Mouse (Mus musculus): ENCODE data around the gene Prkd1.
"Not testable (repeated sequence)": the region's sequence is repeated elsewhere in the genome, so short reads cannot be mapped to it uniquely, and the experiment has no call there.

Gene Prkd1

DNA sequence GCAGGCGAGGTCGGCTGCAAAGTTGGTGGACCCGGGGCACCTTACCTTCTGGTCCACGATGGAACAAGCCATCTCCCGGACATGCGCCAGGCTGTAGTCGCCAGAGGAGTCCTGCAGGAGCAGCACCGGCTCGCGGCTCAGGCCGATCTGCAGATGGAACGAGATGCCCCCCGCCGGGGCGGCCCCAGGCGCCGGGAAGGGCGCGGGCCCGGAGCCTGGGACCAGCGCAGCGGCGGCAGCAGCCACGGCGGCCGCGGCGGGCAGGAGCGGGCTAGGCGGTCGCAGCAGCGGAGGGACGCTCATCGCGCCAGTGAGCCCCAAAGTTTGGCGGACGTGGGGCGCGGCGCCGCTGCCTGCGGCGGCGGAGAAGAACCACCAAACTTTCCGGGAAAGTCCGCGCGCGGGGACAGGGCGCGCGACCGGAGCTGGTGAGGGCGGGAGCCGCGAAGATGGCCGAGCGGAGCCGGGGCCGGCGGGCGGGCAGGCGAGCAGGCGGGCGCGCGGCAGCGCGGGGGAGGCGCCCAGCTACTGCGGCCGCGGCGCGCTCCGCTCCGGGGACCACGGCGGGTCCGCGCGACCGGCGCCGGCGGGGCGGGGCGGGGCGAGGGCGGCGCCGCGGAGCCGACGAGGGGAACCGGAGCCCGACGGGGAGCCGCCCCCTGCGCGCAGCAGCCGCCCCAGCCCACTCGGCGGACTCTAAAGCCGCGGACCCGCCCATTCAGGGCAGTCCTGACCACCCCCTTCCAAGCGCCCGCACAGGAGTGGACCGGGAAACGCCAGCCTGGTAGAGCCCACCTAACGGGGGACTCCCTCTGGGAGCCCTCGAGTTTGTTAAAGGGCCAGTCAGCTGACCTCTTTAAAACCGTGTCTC is at the start of gene Prkd1:
Gene Prkd1 (minus strand): TSS at position 428 of the 871 bp plus-strand sequence.
- peak; percentile 45 for DNase-seq (ENCODE audit: low read depth, low spot score)

DNA sequence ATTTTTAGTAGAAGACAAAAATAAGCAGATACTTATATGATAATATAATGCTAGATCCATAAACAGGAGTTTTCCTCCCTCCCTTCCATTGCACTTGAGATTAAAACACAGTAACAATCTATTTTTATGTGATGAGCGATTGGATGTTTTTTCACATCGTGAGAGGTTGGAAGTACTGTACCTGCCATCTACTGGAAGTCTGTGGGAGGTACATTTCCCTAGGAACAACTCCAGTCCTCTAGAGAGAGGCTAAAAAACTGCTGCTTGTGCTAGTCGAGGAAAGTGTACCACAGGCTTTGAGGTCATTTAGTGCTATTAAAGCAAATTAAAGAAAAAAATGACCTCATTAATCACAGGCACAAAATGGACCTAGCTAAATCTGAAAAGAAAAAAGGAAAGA is 48.6 kb upstream of the Prkd1 start:
- no peak for DNase-seq (ENCODE audit: low read depth, low spot score)

DNA sequence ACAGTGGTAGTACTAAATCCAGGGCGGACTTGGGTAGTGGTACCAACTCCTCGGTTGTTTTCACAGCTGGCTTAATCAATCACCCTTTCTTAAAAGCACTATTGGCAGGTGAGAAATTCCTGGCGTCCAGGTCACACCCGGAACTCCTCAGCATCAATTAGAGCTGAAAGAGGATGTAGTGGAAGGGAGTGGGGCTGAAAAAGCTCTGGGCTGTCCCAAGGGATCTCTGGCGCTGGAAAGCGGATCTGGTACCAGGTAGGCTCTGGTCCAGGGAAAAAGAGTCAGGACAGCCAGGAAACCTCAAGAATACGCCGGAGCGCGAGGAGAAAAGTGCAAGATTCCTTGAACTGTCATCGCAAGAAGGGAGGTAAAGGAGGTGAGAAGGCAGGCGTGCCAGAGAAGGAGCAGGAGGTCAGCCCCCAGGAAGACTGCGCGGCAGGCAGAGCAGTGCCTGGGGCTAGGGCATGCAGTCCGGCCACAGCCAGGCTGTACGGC is 675 bp downstream of the Prkd1 start:
- DNase-seq (ENCODE audit: low read depth, low spot score), result peak; percentile 9

DNA sequence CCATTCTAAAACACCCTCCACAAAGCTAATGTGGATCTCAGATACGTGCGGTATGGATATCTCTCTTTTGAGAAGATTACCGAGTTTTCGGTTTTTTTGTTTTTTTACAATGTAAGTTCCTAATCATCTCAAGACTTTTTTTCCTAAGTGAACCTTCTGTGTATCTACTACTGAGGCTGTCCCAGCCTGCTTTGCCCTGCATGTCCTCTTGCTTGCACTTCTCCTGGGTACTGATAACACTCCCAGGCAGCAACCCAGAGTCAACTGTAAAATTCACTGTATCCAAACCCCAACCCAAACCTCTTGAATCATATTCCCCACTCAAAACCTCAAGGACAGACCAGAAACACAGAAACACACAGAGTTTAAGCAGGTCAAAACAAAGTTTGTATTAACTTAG is 2.0 kb downstream of the Prkd1 start:
- DNase-seq (ENCODE audit: low read depth, low spot score), result no peak

DNA sequence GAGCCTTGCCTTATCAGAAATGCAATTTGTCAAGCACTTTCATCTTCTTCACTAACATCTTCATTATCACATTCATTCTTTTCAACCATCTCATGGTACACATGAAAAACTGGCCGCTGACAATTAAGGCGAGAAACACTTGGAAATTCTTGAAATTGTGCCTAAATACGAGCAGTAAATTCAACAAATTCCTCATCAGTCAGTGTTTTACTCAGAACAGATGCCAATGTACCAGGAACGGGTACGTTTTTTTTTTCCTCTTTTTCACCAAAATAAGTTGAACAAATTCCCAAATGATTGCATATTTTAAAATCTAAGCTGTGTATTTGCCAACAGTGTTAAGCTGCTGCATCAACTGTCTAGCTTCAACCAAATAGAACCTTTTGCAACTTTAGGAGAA is 6.2 kb downstream of the Prkd1 start:
- DNase-seq (ENCODE audit: low read depth, low spot score), result no peak

DNA sequence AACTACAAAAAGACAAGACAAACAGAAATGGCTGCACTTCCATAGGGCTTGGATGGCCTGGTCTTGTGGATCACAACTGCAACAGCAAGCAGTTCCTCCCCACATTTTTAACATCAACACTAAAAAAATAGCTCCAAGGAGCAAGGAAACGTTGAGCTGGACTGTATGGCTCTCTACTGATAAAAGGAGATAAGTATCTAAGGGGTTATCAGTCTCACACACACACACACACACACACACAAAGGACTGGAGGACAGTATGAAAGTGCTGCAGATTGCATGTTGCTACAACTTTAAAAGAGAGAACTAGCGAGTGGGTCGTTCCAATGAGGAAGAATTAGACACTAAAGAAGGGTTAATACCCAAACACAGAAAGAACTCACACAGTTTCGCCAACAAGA is 8.7 kb downstream of the Prkd1 start:
- no peak for DNase-seq (ENCODE audit: low read depth, low spot score)

DNA sequence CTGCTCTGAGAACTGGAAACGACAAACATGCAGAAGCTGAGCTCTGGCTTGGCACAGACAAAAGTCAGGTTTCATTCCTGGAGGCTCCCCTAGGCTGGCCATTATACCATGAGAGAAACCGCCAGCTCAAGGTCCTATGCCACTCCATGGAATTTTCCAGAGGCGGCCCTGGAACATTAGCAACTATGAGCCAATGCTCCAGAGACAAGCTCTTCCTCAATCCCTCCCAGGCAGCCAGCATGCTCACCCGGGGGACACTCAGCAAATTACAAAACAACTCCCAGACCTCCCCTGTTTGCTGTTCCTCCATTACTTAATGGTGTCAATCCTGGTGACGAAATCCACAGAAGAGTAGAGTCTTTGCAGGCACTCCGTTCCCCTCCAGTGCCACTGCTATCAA is 14.5 kb downstream of the Prkd1 start:
- DNase-seq (ENCODE audit: low read depth, low spot score), result no peak

DNA sequence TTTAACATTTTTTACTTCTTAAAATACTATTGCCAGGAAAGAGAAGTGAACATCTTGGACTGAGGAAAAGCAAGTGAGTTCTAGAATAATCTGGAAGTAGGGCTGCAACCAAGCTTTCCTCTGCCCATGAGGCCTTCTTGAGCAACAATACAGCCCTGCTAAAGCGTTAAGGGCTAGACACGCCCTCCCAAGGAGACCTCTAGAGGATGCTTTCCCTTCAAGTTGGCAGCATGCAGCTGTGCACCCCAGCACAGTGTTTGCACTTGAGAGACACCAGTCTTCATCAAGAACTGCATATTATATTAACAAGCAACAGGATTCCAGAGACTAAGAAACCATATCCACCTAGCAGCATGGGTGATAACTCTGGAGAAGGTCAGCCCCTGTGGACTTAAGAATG is 22.8 kb downstream of the Prkd1 start:
- DNase-seq (ENCODE audit: low read depth, low spot score), result not testable (repeated sequence)

DNA sequence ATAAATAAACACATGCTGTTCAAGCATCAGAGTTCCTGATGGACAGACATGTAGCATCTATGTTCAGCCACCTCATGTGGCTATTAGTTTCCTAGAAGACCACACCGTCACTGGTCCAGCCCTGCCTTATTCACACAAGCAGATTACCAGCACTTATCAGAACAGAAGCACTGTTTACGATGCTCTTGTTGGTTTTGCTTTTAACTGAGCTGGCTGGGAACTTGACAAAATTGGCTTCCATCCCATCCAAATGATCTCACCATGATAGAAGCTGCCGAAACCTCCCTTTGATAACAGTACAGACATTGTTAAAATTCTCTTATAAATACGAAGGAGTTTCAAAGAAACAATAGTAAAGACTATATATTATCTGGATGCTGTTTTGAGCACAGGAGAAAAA is 24.7 kb downstream of the Prkd1 start:
- DNase-seq (ENCODE audit: low read depth, low spot score), result no peak

DNA sequence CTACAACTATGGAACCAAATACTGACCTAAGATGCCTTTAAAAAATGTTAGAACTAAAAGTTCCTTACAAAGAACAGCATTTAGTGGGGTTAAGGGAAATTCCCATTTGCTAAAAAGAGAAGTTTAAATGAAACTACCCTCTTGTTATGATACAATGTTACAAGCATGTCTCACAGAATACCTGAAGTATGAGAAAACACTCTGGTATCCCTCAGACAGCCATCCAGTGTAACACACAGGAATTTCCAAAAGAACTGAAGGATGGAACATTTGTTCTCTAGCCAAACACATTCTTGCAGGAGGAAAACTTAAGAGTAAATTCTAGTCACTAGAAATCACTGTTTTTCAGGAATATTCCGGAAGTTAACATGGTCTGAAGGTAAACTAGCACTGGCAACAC is 33.0 kb downstream of the Prkd1 start:
- no peak for DNase-seq (ENCODE audit: low read depth, low spot score)

DNA sequence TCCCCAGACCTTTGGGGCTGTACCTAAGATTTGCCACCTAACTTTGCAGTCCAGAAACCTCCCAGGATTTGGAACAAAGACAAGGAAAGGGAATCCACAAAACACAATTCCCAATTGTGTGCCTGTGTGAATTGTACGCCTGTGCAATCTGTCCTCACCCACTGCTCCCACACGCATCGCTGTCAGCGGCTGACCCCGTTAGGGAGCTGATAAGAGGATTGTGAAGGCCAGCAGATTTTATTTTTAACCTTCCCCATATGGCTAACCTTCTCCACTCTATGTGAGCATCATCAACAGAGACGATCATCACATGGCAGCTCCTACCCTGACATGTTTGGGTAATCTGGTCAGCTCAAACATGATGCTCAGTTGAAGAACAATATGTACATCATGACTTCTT is 34.6 kb downstream of the Prkd1 start:
- no peak for DNase-seq (ENCODE audit: low read depth, low spot score)

DNA sequence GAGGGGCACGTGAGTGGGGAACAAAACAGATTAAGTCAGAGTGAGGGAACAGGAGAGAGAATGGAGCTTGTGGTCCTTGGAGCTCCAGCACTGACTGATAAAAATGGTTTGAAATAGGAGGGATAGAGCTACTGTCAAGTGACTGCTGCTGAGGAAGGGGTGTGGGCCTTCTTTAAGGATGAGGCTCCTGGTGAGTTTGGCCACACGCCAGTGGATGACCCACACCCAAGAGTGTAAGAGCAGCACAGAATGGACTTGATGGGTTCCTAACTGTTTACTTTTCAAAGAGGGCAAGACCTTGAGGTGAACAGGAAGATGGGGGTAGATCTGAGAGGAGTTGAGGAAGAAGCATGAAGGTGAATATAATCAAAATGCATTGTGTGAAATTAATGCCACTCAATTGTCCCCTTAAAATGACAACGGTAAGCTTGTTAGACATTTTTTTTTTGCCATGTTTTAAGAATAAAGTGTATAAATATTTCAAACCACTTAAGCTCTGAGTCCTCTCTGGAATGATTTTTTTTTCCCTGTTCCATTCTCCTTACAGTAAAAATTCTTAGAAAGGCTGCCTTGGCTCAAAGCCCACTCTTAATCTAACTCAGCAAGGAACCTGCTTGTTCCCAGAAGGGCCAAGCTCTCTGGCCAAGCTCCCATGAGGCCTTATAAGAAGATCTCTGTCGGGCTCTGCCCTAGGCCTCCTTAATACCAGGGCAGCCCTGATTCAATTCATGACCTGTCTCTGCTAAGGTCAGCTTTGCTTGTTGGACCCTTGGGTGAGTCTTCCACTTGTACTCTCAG is 42.0 kb downstream of the Prkd1 start:
- no peak for DNase-seq (ENCODE audit: low read depth, low spot score)

DNA sequence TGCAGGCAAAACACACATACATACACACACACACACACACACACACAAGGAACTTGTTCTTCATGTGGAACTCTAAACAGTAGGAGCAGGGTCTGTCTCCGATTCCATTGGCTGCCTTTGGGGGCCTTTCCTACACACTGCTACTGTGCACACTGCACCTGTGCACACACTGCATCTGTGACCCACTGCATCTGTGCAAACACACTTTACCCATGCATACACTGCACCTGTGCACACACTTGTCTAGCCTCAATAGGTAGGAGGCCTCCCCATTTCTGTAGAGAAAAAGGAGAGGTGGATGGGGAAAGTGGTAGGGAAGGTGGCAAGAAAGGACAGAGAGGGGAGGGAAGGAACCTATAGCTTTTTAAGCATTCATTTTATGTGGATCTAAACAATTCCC is 49.5 kb downstream of the Prkd1 start:
- no peak for DNase-seq (ENCODE audit: low read depth, low spot score)

DNA sequence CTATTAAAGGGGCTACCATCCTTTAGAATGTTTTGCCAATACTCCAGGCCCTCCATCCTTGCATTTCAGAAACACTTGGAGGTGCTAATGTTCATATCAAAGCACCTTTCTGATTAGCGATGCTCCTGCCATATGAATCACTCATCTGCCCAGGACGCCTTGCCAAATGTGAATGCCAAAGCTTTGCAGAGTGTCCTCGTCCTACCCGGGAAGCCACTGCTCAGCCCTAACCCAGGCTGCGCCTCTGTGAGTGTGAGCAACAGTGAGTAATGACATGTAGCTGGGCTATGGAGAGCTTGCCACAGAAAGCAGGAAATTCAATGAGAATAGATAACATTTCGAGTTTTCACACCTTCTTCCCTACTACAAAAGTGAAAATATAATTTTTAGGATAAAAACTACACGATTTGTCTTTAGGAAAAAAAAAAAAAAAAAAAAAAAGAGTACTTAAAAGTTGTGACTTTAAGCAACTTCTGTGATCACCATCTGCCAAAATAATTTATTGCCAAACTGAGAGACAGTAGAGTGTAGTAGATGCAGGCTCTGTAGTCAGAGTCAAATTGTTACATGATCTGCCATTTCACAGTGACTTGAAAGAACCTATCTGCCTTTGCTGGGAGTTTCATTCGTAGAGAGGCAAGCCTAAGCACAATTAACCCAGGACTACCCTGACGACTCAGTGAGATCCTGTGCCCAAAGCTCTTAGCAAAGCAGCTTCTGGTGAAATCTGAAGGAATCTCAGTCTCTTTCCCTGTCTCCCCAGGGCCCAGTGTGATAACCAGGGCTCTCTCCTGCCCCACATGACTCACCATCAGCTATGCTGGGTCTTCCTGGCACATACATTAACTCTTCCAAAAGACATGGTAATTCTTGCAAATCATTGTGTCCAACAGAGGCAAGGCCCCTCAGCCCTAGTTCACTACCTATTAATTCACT is 50.6 kb downstream of the Prkd1 start:
- DNase-seq (ENCODE audit: low read depth, low spot score), result no peak

DNA sequence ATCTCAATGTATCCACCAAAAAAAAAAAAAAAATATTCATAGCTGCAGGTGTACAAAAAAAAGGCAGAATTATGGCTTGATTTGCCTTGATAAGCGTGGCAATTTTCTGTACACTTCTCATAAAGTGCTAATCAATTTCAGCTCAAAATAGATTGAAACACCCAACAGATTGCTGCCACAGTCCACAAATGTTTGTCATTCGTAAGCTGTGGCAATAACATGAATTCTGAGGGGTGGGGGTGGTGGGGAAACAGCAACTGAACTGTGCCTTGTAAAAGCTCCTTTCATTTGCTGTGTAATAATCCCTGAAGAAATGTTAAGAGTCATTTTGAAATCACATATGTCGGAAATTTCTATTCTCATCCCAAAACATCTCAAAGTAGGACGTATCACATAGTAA is 51.4 kb downstream of the Prkd1 start:
- DNase-seq (ENCODE audit: low read depth, low spot score), result no peak

DNA sequence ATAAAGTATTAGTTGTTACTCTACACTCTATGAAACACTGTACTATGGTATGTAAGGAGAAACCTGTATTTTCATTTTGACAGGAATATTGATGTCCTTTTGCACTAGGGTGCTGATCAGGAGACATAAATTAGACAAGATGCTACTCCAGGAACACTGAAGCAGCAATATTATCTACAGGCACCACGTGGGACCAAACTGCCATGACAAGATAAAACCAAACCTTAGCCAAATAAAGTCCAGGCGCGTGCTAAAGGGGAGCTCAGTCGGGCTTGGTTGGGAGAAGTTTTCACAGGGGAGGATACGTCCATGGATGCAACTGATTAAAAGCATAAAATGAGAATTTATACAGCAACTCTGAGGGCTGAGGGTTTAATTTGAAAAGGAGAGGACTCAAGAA is 53.1 kb downstream of the Prkd1 start:
- DNase-seq (ENCODE audit: low read depth, low spot score), result no peak

DNA sequence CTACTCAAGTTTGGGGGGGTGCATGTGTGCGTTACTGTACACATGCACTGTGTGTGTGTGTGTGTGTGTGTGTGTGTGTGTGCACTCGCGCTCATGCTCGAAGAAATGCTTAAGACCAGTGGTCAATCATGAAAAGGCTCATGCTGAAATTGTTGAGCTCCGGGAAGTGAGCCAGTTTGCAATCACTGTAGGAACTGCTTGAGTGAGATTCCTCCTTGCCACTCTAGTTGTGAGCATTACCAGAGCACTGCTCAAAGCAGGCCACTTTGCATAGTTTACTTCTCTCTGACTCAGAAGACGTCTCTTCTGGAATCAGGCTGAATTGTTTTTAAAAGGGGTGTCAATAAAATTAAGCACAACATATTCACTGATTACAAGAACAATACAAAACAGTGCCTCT is 54.4 kb downstream of the Prkd1 start:
- no peak for DNase-seq (ENCODE audit: low read depth, low spot score)

DNA sequence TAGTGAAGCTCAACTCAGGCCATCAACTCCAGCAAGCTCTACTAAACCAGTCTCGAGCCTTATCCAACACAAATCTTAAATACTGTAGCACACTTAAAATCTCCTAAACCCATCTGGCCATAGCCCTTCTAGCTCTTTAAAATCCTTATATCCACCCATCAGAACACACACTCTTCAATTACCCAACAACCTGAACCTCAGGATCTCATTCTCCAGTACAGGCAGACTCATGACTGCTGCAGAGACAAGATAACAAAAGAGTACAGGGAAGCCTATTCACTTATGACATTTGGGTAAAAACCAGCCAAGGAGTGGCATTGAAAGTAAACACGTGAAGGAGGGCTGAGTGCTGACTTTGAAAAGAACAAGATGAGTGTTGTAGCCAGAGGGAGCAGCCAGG is 55.4 kb downstream of the Prkd1 start:
- no peak for DNase-seq (ENCODE audit: low read depth, low spot score)

DNA sequence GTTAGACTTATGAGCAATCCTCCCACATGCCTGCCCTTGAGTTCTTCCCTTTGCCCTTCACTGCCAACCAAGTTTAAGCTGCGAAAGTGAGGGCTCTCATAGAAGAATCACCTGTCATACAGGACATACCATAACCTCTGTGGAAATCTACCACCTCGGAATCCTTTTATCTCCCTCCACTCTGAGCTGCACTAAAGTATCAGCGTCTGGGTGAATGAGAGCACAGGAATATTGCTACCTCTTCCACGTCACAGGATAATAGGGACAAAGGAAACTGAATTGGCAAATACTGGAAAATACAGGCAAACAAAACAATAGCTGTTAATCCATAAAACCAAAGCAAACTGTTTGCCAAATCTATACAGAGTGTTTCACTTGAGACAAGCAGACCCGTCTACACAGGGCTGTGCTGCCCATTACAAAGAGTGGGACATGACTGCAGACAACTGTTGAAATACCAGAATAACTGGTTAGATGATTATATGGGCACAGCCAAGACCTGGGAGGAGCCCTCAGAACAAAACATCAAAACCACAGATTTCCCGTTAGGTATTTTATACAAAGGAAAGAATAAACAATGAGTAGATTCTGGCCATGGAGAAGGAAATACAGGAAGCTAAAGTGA is 60.6 kb downstream of the Prkd1 start:
- no peak for DNase-seq (ENCODE audit: low read depth, low spot score)

DNA sequence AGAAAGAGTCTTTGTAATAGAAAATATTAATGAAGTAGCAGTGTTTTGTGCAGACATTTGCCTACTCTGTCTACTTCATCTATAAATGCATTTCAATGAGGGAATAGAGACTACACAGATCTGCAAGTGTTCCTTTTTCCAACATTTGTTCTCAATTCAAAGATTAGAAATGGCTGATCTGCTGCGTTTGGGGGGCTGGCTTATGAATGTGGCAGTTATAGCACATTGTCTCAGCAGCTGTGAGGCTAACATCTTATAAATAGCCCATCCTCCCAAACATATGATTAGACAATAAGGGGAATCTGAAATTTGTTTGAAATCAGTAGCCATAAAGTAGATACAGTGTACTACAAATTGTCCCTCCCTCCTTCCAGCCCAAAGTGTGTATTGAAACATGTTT is 83.7 kb downstream of the Prkd1 start:
- no peak for DNase-seq (ENCODE audit: low read depth, low spot score)

DNA sequence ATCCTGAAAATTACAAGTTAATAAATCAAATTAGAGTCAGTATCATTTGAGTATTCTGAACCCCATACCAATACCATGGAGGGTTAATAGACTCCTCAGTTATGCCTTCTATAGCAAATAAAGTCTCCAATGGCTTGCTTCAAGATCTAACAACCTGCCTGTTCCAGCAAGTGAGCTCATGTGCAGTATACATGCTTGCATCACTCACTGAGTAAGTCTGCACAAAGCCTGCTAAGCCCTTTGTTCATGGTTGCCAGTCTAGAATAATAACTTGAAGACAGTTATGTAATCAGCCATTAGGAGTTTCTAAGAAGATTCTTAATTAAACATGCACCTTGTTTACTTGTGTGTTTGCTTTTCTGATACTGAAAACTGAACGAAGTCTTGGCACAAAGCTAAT is 88.4 kb downstream of the Prkd1 start:
- DNase-seq (ENCODE audit: low read depth, low spot score), result no peak
